Mouse (Mus musculus) limb, embryonic 11.5 days (tissue): ENCODE measurements around the gene Uts2b. TPM values are rescaled to one million over a fixed set of nuclear protein-coding genes. Genes with fewer than 3 reads are reported as not detected.

Experiments
- ATAC-seq: fragments of 200-750 bp; cut with Nextera tagmentation; 2 replicates; pipeline ENCODE4 v1.8.0; 2017; ENCODE audit warnings: low read depth; ENCODE audit not compliant: insufficient number of reproducible peaks, low FRiP score, low TSS enrichment
- DNase-seq: peaks from one replicate; pipeline ENCODE4 v3.0.0-alpha.2; 2015; ENCODE audit warnings: low spot score
- H3K27ac ChIP-seq: fragments of 300-500 bp; sonication (generic); replicated peaks from 2 replicates; pipeline ENCODE4 v1.5.1; 2014; ENCODE audit warnings: low read depth, mild to moderate bottlenecking, low read length
- H3K27me3 ChIP-seq: fragments of 300-500 bp; sonication (generic); 2 replicates; pipeline ENCODE4 v1.6.1; 2014; ENCODE audit warnings: mild to moderate bottlenecking, low read length, mixed read lengths; ENCODE audit not compliant: control insufficient read depth, insufficient read depth
- H3K36me3 ChIP-seq: fragments of 300-500 bp; sonication (generic); 2 replicates; pipeline ENCODE4 v1.6.1; 2014; ENCODE audit warnings: mild to moderate bottlenecking, low read length, moderate library complexity, mixed read lengths; ENCODE audit not compliant: control insufficient read depth, insufficient read depth
- H3K4me1 ChIP-seq: fragments of 300-500 bp; sonication (generic); 2 replicates; pipeline ENCODE4 v1.6.1; 2014; ENCODE audit warnings: low read length, mixed read lengths; ENCODE audit not compliant: control insufficient read depth, insufficient read depth
- H3K4me2 ChIP-seq: fragments of 300-500 bp; sonication (generic); 2 replicates; pipeline ENCODE4 v1.6.1; 2014; ENCODE audit warnings: low read depth, mild to moderate bottlenecking, moderate library complexity; ENCODE audit not compliant: severe bottlenecking
- H3K4me3 ChIP-seq: fragments of 300-500 bp; sonication (generic); 2 replicates; pipeline ENCODE4 v1.5.1; 2014; ENCODE audit warnings: low read depth, low read length
- H3K9ac ChIP-seq: fragments of 300-500 bp; sonication (generic); 2 replicates; pipeline ENCODE4 v1.6.1; 2014; ENCODE audit warnings: mild to moderate bottlenecking, low read length
- H3K9me3 ChIP-seq: fragments of 300-500 bp; sonication (generic); 2 replicates; pipeline ENCODE4 v1.6.1; 2016; ENCODE audit warnings: low read length; ENCODE audit not compliant: control insufficient read depth
- WGBS: fragments of 180-500 bp; shearing (Covaris S2); extraction: QIAGEN DNeasy Blood & Tissue Kit; methylation state at CpG from one replicate; pipeline ENCODE4 v1.1.7; 2014; 5-methylcytosine and 5-hydroxymethylcytosine counted together
- polyA plus RNA-seq: library from polyadenylated mRNA; unstranded; fragments of >200 nt; fragmentation: Nextera tagmentation; extraction: Ambion mirVana; gene quantifications from 2 replicates; pipeline ENCODE4 v1.2.1, GENCODE M21; 2014

Uts2b gene
- polyA plus RNA-seq, 1 experiment from 2014 or later = not detected

GRCm38 (mm10) chr16:27395251-27396037, 25.4 kb upstream of the Uts2b start:
- no peaks in the 10 kb centered on the region for H3K36me3 ChIP-seq
- 89% methylated on average over 4 of the region's 4 CpGs for WGBS
- no peak overlapping the region for H3K27ac ChIP-seq
- no peaks in the 10 kb centered on the region for H3K27me3 ChIP-seq
- H3K9ac ChIP-seq = no peak overlapping the region
- no peaks in the 10 kb centered on the region; the same call in 1 of the 2 replicates for H3K4me1 ChIP-seq
- DNase-seq = no peak
- no peak for ATAC-seq
- no peak overlapping the region for H3K4me2 ChIP-seq
- no peak overlapping the region for H3K4me3 ChIP-seq
- no peaks in the 10 kb centered on the region for H3K9me3 ChIP-seq

- Histone ChIP-seq H3K4me1 (no peaks in the 10 kb centered on the region; the same call in 1 of the 2 replicates), H3K27me3 (no peaks in the 10 kb centered on the region), H3K4me2 (no peak overlapping the region), H3K9me3 (no peaks in the 10 kb centered on the region), H3K36me3 (no peaks in the 10 kb centered on the region), H3K9ac (no peak overlapping the region), H3K4me3 (no peak overlapping the region), H3K27ac (no peak overlapping the region)
- ATAC-seq (no peak), DNase-seq (no peak)
- 86% methylated on average over 2 of the region's 2 CpGs for WGBS
Measured at GRCm38 (mm10) chr16:27391845-27392244, 21.8 kb upstream of the Uts2b start.

- H3K9ac ChIP-seq = no peak overlapping the region
- ATAC-seq = no peak
- 89% methylated on average over 4 of the region's 4 CpGs for WGBS
- H3K36me3 ChIP-seq = no peaks in the 10 kb centered on the region
- no peaks in the 10 kb centered on the region for H3K27me3 ChIP-seq
- H3K4me3 ChIP-seq = peak overlapping the region; percentile 74; the same call in 1 of the 2 replicates
- H3K4me1 ChIP-seq = no peaks in the 10 kb centered on the region; the same call in 1 of the 2 replicates
- peak overlapping the region; percentile 58; the same call in 1 of the 2 replicates for H3K4me2 ChIP-seq
- DNase-seq = no peak
- no peaks in the 10 kb centered on the region for H3K9me3 ChIP-seq
- H3K27ac ChIP-seq = no peak overlapping the region
Measured at GRCm38 (mm10) chr16:27390306-27390705, 20.3 kb upstream of the Uts2b start.

GRCm38 (mm10) chr16:27389534-27390282, 19.7 kb upstream of the Uts2b start:
- H3K4me3 ChIP-seq = peak overlapping the region; percentile 74
- H3K27me3 ChIP-seq = no peaks in the 10 kb centered on the region
- 41% methylated on average over 7 of the region's 7 CpGs for WGBS
- H3K27ac ChIP-seq = peak overlapping the region; percentile 95; the same call in 1 of the 2 replicates
- no peaks in the 10 kb centered on the region for H3K9me3 ChIP-seq
- no peaks in the 10 kb centered on the region; the same call in 1 of the 2 replicates for H3K4me1 ChIP-seq
- H3K36me3 ChIP-seq = no peaks in the 10 kb centered on the region
- peak overlapping the region; percentile 96 for H3K9ac ChIP-seq
- ATAC-seq = no peak; the same call in 1 of the 2 replicates
- peak overlapping the region; percentile 58 for H3K4me2 ChIP-seq
- peak; percentile 36 for DNase-seq

GRCm38 (mm10) chr16:27388761-27389451, 18.9 kb upstream of the Uts2b start, which contains the start of gene Ccdc50:
TSS of gene Ccdc50 (plus strand) at chr16:27388869.
- WGBS = under 1% methylated on average over 40 of the region's 69 CpGs
- ATAC-seq = peak; percentile 96

GRCm38 (mm10) chr16:27387634-27388611, 17.9 kb upstream of the Uts2b start:
- Histone ChIP-seq H3K4me3 (peak overlapping the region; percentile 74), H3K27ac (no peak overlapping the region), H3K9ac (no peak overlapping the region), H3K27me3 (no peaks in the 10 kb centered on the region), H3K4me2 (peak overlapping the region; percentile 58), H3K9me3 (no peaks in the 10 kb centered on the region), H3K4me1 (no peaks in the 10 kb centered on the region; the same call in 1 of the 2 replicates), H3K36me3 (no peaks in the 10 kb centered on the region)
- 69% methylated on average over 12 of the region's 12 CpGs for WGBS
- DNase-seq (no peak), ATAC-seq (no peak)

More at GRCm38 (mm10) chr16:27388761-27389451, 18.9 kb upstream of the Uts2b start, which contains the start of gene Ccdc50:
- Histone ChIP-seq H3K4me1 (no peaks in the 10 kb centered on the region; the same call in 1 of the 2 replicates), H3K9me3 (no peaks in the 10 kb centered on the region), H3K4me3 (peak within 1 kb of the TSS; percentile 74), H3K9ac (peak within 1 kb of the TSS; percentile 96), H3K36me3 (no peaks in the 10 kb centered on the region), H3K27me3 (no peaks in the 10 kb centered on the region), H3K4me2 (peak within 1 kb of the TSS; percentile 58), H3K27ac (peak within 1 kb of the TSS; percentile 95)
- peak; percentile 83 for DNase-seq

- 69% methylated on average over 4 of the region's 4 CpGs for WGBS
- no peaks in the 10 kb centered on the region; the same call in 1 of the 2 replicates for H3K4me1 ChIP-seq
- H3K27me3 ChIP-seq = no peaks in the 10 kb centered on the region
- no peak overlapping the region for H3K4me3 ChIP-seq
- H3K9ac ChIP-seq = no peak overlapping the region
- DNase-seq (no peak), ATAC-seq (no peak)
- H3K4me2 ChIP-seq = no peak overlapping the region
- H3K27ac ChIP-seq = no peak overlapping the region
- no peaks in the 10 kb centered on the region for H3K36me3 ChIP-seq
- H3K9me3 ChIP-seq = no peaks in the 10 kb centered on the region
Measured at GRCm38 (mm10) chr16:27386850-27387407, 16.9 kb upstream of the Uts2b start.
